Mouse (Mus musculus): ENCODE results near the gene Osbpl5. TPM values are rescaled to one million over a fixed set of nuclear protein-coding genes. Genes with fewer than 3 reads are reported as not detected.

Gene Osbpl5
- polyA plus RNA-seq, 1 experiment from 2014 or later: 65.2 TPM

Small RNA genes lying within 50 kb of the gene (microRNA-seq; reads per million reads assigned to microRNA genes)
- gene Gm22064 (ENCODE audit: borderline number of aligned reads): not detected

Other genes starting within 250 kb of the Osbpl5 start
- gene Nap1l4, start 207.9 kb downstream of the Osbpl5 start, polyA plus RNA-seq (2015; fragmentation: Nextera tagmentation; extraction: Ambion mirVana): 216 and 218 TPM in 2 replicates
- 61.8 and 63.3 TPM in 2 replicates for gene Cars, start 156.9 kb downstream of the Osbpl5 start, polyA plus RNA-seq (2015; fragmentation: Nextera tagmentation; extraction: Ambion mirVana)
- gene Tnfrsf26, start 128.3 kb downstream of the Osbpl5 start, polyA plus RNA-seq (2015; fragmentation: Nextera tagmentation; extraction: Ambion mirVana): 1.1 and 1.4 TPM in 2 replicates
- gene Tnfrsf22, start 107.3 kb downstream of the Osbpl5 start, polyA plus RNA-seq (2015; fragmentation: Nextera tagmentation; extraction: Ambion mirVana): 9.0 and 11.1 TPM in 2 replicates
- 4.0 and 4.9 TPM in 2 replicates for gene Tnfrsf23, start 71.1 kb downstream of the Osbpl5 start, polyA plus RNA-seq (2015; fragmentation: Nextera tagmentation; extraction: Ambion mirVana)
- gene Mrgprg, start 10.0 kb upstream of the Osbpl5 start, polyA plus RNA-seq (2015; fragmentation: Nextera tagmentation; extraction: Ambion mirVana): not detected in 2 replicates
- gene Mrgpre, start 27.5 kb upstream of the Osbpl5 start, polyA plus RNA-seq (2015; fragmentation: Nextera tagmentation; extraction: Ambion mirVana): 1.9 and 2.5 TPM in 2 replicates
- gene Nadsyn1, start 65.9 kb upstream of the Osbpl5 start, polyA plus RNA-seq (2015; fragmentation: Nextera tagmentation; extraction: Ambion mirVana): 8.0 and 8.3 TPM in 2 replicates
- 39.3 and 47.7 TPM in 2 replicates for gene Dhcr7, start 66.2 kb upstream of the Osbpl5 start, polyA plus RNA-seq (2015; fragmentation: Nextera tagmentation; extraction: Ambion mirVana)
- gene Gm498, start 109.9 kb upstream of the Osbpl5 start, polyA plus RNA-seq (2015; fragmentation: Nextera tagmentation; extraction: Ambion mirVana): not detected in 2 replicates
- 1.1 and 1.2 TPM in 2 replicates for gene Shank2, start 244.9 kb upstream of the Osbpl5 start, polyA plus RNA-seq (2015; fragmentation: Nextera tagmentation; extraction: Ambion mirVana)

Data from embryonic facial prominence, embryonic 15.5 days (tissue).